ENCODE assay signal across 9 mouse cellular contexts in the genomic region with DNA sequence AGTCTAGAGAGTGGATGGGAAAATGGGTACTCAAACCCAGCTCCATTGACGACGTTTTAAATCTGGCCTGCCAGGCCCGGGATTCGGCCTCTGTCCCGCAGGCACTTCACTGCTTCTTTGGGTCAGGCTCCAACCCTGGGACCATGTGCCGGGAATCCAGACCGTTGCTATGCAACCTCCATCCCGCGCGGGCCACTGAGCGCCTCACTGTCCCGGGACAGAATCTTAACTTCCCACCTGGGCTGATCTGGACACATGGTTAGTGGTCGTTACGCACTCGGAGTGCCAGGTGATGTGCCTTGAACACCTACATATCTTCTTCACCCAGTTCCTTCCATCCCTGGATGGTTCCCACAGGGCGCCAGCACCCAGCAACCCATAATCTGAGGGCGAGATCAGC. TPM values are rescaled to one million over a fixed set of nuclear protein-coding genes. Genes with fewer than 3 reads are reported as not detected.
DNase-seq lines count a peak whose midpoint lies in the region; ATAC-seq lines count a peak whose summit lies in the region.
"Had no signal": no experiment of that assay in that cellular context is flagged by ENCODE, and none has a peak within 500 bp of the region (broad histone marks: within the 10 kb centered on the region; RNA-seq: fewer than 3 reads in every experiment).

No protein-coding gene starts in this region.

- no peak overlapping the region for H3K27ac ChIP-seq in heart, embryonic 12.5 days (ENCODE audit: poor library complexity, severe bottlenecking)
- no peak overlapping the region for H3K27ac ChIP-seq in embryonic facial prominence, embryonic 13.5 days
- H3K27ac ChIP-seq in limb, embryonic 11.5 days (replicated peaks; ENCODE audit: low read depth, low read length), result no peak overlapping the region
- H3K27ac ChIP-seq: heart, adult 2 months had no signal

- ATAC-seq in heart, embryonic 12.5 days (ENCODE audit: insufficient number of reproducible peaks, low FRiP score), result no peak
- ATAC-seq in embryonic facial prominence, embryonic 13.5 days (ENCODE audit: insufficient number of reproducible peaks, insufficient read depth, low FRiP score, low TSS enrichment, low read depth), result no peak
- peak; percentile 39; the same call in 1 of the 2 replicates for ATAC-seq in limb, embryonic 11.5 days (ENCODE audit: insufficient number of reproducible peaks, low FRiP score, low TSS enrichment, low read depth)
- no peak for ATAC-seq in inflammation-experienced regulatory T-cells, adult 6 months
- ATAC-seq in megakaryocyte progenitor cell, adult 5-6 weeks (replicated peaks; ENCODE audit: poor library complexity), result no peak

- no peak for DNase-seq in heart, adult 8-10 months (ENCODE audit: low spot score)
- peak; percentile 68 for DNase-seq in R1 (ENCODE audit: low read depth, low spot score)
- DNase-seq in limb, embryonic 11.5 days (ENCODE audit: low spot score), result peak; percentile 34
- DNase-seq in testis, postnatal 14 days (ENCODE audit: low spot score), result peak; percentile 4

- 0 out of 2 replicates have a peak overlapping the region, but pooled peaks have one; percentile 64 for H3K9ac ChIP-seq in heart, embryonic 12.5 days
- peak overlapping the region; percentile 82 for H3K9ac ChIP-seq in embryonic facial prominence, embryonic 13.5 days
- peak overlapping the region; percentile 47 for H3K9ac ChIP-seq in limb, embryonic 11.5 days (ENCODE audit: low read length)

- H3K4me3 ChIP-seq in heart, embryonic 12.5 days, result peak overlapping the region; percentile 67
- peak overlapping the region; percentile 64 for H3K4me3 ChIP-seq in embryonic facial prominence, embryonic 13.5 days
- peak overlapping the region; percentile 44 for H3K4me3 ChIP-seq in limb, embryonic 11.5 days (ENCODE audit: low read depth, low read length)

- H3K27me3 ChIP-seq in heart, embryonic 12.5 days (replicated peaks), result peaks cover 36% of the 10 kb centered on the region
- H3K27me3 ChIP-seq in embryonic facial prominence, embryonic 13.5 days, result peaks cover 14% of the 10 kb centered on the region
- H3K27me3 ChIP-seq in limb, embryonic 11.5 days (ENCODE audit: control insufficient read depth, insufficient read depth, low read length), result peaks cover 16% of the 10 kb centered on the region

- 0 out of 2 replicates have a peak, but pooled peaks cover 8% of the 10 kb centered on the region for H3K4me1 ChIP-seq in heart, embryonic 12.5 days (replicated peaks)
- peaks cover 4% of the 10 kb centered on the region; the same call in 1 of the 2 replicates for H3K4me1 ChIP-seq in embryonic facial prominence, embryonic 13.5 days
- H3K4me1 ChIP-seq in limb, embryonic 11.5 days (ENCODE audit: control insufficient read depth, insufficient read depth, low read length), result 0 out of 2 replicates have a peak, but pooled peaks cover 2% of the 10 kb centered on the region

- H3K4me2 ChIP-seq in heart, embryonic 12.5 days, result peak overlapping the region; percentile 88
- peak overlapping the region; percentile 69 for H3K4me2 ChIP-seq in embryonic facial prominence, embryonic 13.5 days
- peak overlapping the region; percentile 69 for H3K4me2 ChIP-seq in limb, embryonic 11.5 days (ENCODE audit: low read depth, severe bottlenecking)

- no peaks in the 10 kb centered on the region for H3K9me3 ChIP-seq in heart, embryonic 12.5 days (replicated peaks)
- H3K9me3 ChIP-seq in embryonic facial prominence, embryonic 13.5 days, result no peaks in the 10 kb centered on the region
- H3K9me3 ChIP-seq in limb, embryonic 11.5 days (ENCODE audit: control insufficient read depth, low read length), result no peaks in the 10 kb centered on the region

- 18% methylated on average over 17 of the region's 17 CpGs for WGBS in heart, embryonic 12.5 days
- WGBS in embryonic facial prominence, embryonic 13.5 days, result 25% methylated on average over 17 of the region's 17 CpGs
- 19% methylated on average over 17 of the region's 17 CpGs for WGBS in limb, embryonic 11.5 days

- no peaks in the 10 kb centered on the region for H3K36me3 ChIP-seq in heart, embryonic 12.5 days
- no peaks in the 10 kb centered on the region for H3K36me3 ChIP-seq in embryonic facial prominence, embryonic 13.5 days
- no peaks in the 10 kb centered on the region for H3K36me3 ChIP-seq in limb, embryonic 11.5 days (ENCODE audit: control insufficient read depth, insufficient read depth, low read length)

RNA-seq across cellular contexts. Expression of gene Pdzd4, which starts 1.0 kb away (rescaled TPM):
- polyA plus RNA-seq in heart, embryonic 12.5 days (2016; fragmentation: Nextera tagmentation; extraction: Ambion mirVana), result 0.42 and 0.54 TPM in 2 replicates
- 1 to 10 TPM; 1.2 to 1.7 (median 1.6) TPM for total RNA-seq in heart, adult 8-10 months (2022)
- polyA plus RNA-seq in embryonic facial prominence, embryonic 13.5 days (2015; fragmentation: Nextera tagmentation; extraction: Ambion mirVana), result 1.7 and 2.1 TPM in 2 replicates
- 0.73 and 1.1 TPM in 2 replicates for polyA plus RNA-seq in limb, embryonic 11.5 days (2014; fragmentation: Nextera tagmentation; extraction: Ambion mirVana)
- under 1 TPM; 0.15 to 0.24 (median 0.15) TPM for polyA plus RNA-seq in inflammation-experienced regulatory T-cells, adult 6 months (2017; shearing (Covaris generic))
- total RNA-seq in megakaryocyte progenitor cell, adult 5-6 weeks (2015), result 0.32 and 0.51 TPM in 2 replicates
- 1.2 and 2.1 TPM in 2 replicates for total RNA-seq in megakaryocyte progenitor cell, adult 5-6 weeks (2017)

RNA-seq across cellular contexts. Expression of gene Ssr4, which starts 36.9 kb away (rescaled TPM):
- polyA plus RNA-seq in heart, embryonic 12.5 days (2016; fragmentation: Nextera tagmentation; extraction: Ambion mirVana), result 144 and 145 TPM in 2 replicates
- total RNA-seq in heart, adult 8-10 months (2022), result 10 to 100 TPM; 75.9 to 94.2 (median 84.8) TPM
- polyA plus RNA-seq in embryonic facial prominence, embryonic 13.5 days (2015; fragmentation: Nextera tagmentation; extraction: Ambion mirVana), result 182 and 192 TPM in 2 replicates
- 122 and 124 TPM in 2 replicates for polyA plus RNA-seq in limb, embryonic 11.5 days (2014; fragmentation: Nextera tagmentation; extraction: Ambion mirVana)
- polyA plus RNA-seq in inflammation-experienced regulatory T-cells, adult 6 months (2017; shearing (Covaris generic)), result 100 to 1,000 TPM; 206 to 265 (median 243) TPM
- 537 and 612 TPM in 2 replicates for total RNA-seq in megakaryocyte progenitor cell, adult 5-6 weeks (2015)
- 295 and 337 TPM in 2 replicates for total RNA-seq in megakaryocyte progenitor cell, adult 5-6 weeks (2017)

RNA-seq across cellular contexts. Expression of gene Idh3g, which starts 37.0 kb away (rescaled TPM):
- 270 and 279 TPM in 2 replicates for polyA plus RNA-seq in heart, embryonic 12.5 days (2016; fragmentation: Nextera tagmentation; extraction: Ambion mirVana)
- total RNA-seq in heart, adult 8-10 months (2022), result 100 to 1,000 TPM; 702 to 775 (median 723) TPM
- 204 and 207 TPM in 2 replicates for polyA plus RNA-seq in embryonic facial prominence, embryonic 13.5 days (2015; fragmentation: Nextera tagmentation; extraction: Ambion mirVana)
- polyA plus RNA-seq in limb, embryonic 11.5 days (2014; fragmentation: Nextera tagmentation; extraction: Ambion mirVana), result 185 and 186 TPM in 2 replicates
- 100 to 1,000 TPM; 135 to 184 (median 143) TPM for polyA plus RNA-seq in inflammation-experienced regulatory T-cells, adult 6 months (2017; shearing (Covaris generic))
- 376 and 396 TPM in 2 replicates for total RNA-seq in megakaryocyte progenitor cell, adult 5-6 weeks (2015)
- 231 and 238 TPM in 2 replicates for total RNA-seq in megakaryocyte progenitor cell, adult 5-6 weeks (2017)

RNA-seq across cellular contexts. Expression of gene Srpk3, which starts 49.5 kb away (rescaled TPM):
- polyA plus RNA-seq in heart, embryonic 12.5 days (2016; fragmentation: Nextera tagmentation; extraction: Ambion mirVana), result 72.5 and 75.2 TPM in 2 replicates
- total RNA-seq in heart, adult 8-10 months (2022), result 10 to 100 TPM; 23.9 to 31.6 (median 30.8) TPM
- 3.0 and 3.5 TPM in 2 replicates for polyA plus RNA-seq in embryonic facial prominence, embryonic 13.5 days (2015; fragmentation: Nextera tagmentation; extraction: Ambion mirVana)
- 2.5 and 3.3 TPM in 2 replicates for polyA plus RNA-seq in limb, embryonic 11.5 days (2014; fragmentation: Nextera tagmentation; extraction: Ambion mirVana)
- polyA plus RNA-seq in inflammation-experienced regulatory T-cells, adult 6 months (2017; shearing (Covaris generic)), result 1 to 10 TPM in 1 of 3 experiments, under 1 TPM in 2; 0.35 to 1.1 (median 0.59) TPM
- not detected in 2 replicates for total RNA-seq in megakaryocyte progenitor cell, adult 5-6 weeks (2015)
- total RNA-seq in megakaryocyte progenitor cell, adult 5-6 weeks (2017), result 0.20 TPM in 1 of 2 replicates, not detected in the other
